Mouse (Mus musculus): ENCODE measurements around the gene Lama5.

Gene Lama5

DNA sequence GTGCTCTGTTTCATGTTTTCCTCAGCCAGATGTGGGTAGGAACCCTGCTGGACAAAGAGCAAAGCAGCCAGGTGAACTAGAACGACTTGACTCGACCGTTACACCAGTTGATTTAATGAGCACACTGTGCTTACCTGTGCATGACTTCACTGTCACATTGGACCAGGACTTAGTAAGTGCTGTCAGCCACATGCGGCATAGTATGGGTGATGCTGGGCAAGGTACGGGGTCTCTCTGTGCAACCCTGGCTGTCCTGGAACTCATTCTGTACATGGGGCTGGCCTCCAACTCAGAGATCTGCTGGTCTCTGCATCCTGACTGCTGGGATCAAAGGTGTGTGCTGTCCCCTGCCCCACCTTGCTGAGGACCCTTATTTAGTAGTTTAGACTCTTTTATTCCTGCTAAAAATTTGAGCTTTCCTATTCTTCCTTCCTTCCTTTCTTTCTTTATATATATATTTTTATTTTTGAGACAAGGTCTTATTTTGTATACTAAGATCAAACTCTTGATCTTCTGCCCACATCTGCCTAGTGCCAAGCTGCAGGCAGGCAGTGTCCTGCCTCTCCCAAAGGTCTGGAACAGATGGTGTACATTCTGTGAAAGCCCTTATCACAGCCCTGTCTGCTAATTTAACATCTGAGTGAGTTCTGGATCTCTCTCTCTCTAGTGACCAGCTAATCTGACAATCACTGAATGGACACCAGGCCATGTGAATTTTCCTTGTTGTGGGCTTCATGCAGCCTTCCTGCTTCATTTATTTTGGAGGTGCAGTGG, 29.0 kb upstream of the Lama5 start:
- peak; percentile 2 to 3 for DNase-seq

DNA sequence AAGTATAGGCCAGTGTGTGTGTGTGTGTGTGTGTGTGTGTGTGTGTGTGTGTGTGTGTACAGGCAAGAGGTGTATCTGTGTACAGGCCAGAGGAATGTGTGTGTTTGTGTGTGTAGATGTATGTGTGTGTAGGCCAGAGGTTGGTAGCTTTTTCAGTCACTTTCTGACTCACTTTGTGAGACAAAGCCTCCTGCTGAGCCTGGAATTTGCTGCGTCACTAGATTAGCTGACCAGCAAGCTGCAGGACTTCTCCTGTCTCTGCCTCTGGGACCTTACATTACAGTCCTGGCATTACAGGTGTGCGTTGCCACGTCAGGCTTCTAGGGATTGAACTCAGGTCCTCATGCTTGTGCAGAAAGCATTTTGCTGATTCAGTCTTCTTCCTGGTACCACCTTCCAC, 26.2 kb upstream of the Lama5 start:
- no peak for DNase-seq

DNA sequence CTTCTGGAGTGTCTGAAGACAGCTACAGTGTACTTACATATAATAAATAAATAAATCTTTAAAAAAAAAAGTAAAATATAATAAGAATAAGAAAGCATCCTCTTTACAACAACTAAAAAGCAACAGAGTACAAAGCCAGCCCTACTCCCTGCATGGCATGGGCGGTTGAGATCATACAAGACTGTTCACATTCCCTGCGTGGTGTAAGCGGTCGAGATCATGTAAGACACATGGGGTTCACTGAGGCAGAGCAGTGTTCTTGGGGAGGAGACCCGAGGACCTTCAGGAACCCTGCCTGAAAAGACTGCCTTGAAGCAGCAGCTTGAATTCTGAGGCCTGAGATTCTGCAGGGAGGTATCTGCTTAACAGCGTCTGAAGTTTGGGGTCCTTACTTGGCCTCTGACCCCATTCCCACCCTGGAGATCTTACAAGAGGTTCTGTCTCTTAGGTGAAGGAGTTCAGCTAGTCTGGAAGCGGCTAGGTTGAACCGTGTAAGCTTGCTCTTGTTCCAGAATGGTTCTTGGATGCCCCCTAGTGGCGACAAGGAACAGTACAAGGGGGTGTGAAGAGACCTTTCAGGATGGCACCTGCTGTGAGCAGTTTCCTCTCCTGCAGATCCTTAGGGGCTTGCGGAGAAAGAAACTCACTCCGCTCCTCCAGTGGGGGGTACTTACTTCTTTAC, 25.4 kb upstream of the Lama5 start:
- DNase-seq, result peak; percentile 79 to 87

DNA sequence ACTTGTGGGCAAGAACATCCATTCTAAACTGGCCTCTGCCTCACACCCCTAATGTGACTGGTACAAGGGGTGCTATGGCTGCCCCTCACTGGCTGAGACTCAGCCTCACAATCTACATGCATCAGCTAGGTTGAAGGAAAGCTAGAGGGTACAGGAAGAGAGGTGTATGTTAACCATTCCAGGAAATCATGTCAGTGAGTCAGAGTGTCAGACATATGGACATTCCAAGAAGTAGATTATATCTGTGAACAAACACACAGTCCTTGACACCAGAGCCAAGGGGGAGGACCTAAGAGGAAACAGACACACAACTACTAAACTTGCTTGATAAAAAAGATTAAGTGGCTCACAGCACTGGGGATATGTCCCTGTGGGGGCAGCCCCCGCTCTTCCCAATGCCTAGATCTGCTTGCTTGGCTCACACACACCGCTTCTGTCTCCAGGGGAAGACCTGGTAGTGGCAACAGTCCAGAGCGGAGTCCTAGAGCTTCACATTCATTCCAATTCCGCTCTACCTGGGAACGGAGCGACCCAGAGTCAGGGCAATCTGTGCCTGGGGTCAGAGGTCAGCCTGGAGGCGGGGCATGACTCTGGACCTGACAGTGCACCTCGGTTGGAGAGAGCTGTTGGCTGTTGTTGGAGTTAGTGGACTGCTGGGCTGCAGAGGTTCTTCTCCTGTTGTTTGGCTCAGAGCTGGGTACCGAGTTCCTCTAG, 23.4 kb upstream of the Lama5 start:
- DNase-seq, result no peak

DNA sequence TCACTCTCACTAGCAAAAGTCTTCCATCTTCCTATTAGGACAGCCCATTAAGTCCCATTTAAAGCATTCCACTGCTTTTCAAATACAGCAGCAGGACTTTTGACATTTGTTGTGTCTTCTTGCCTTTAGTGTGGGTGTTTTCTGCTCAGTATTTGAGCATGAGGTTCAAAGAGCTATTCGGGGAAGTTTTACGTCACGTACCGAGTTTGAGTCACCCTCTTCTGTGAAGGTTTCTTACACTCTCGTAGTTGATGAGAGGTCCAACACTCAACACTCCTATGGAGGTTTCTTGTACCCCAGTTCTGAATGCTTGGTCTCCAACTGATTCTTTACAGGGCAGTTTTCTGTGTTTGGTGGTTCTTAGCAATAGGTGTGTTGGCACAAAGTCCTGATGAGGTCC, 22.3 kb upstream of the Lama5 start:
- DNase-seq, result no peak

DNA sequence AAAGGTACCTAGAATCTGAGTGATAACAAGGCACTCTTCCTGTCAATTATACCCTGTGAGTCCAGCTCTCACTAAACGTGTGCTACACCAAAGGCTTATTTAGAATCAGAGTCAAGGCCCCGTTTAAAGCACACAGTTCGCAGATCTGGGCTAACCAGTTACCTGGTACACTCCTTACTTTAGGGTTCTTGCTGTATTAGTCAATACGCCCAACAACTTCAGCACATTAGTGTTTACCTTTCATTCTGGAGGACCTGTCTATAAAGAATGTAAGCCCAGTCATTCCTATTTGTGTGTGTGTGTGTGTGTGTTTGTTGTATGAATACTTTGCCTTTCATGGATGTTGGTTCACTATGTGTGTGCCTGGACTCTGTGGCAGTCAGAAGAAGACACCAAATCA, 17.4 kb upstream of the Lama5 start:
- no peak for DNase-seq

DNA sequence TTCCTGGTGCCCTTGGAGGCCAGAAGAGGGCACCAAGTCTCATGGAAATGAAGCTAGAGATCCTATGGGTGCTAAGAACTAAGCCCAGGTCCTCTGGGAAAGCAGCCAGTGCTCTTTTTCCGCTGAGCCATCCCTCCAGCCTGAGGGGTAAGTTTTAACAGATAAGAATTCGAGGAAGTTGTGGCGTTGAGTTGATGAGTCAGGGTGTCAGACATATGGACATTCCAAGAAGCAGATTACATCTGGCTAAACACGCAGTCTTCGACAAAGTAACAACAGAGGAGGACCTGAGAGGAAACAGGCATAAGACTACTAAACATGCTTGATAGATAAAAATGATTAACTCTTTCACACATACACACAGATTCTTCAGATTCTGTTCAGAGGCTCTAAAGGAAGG, 12.9 kb upstream of the Lama5 start:
- DNase-seq, result no peak

DNA sequence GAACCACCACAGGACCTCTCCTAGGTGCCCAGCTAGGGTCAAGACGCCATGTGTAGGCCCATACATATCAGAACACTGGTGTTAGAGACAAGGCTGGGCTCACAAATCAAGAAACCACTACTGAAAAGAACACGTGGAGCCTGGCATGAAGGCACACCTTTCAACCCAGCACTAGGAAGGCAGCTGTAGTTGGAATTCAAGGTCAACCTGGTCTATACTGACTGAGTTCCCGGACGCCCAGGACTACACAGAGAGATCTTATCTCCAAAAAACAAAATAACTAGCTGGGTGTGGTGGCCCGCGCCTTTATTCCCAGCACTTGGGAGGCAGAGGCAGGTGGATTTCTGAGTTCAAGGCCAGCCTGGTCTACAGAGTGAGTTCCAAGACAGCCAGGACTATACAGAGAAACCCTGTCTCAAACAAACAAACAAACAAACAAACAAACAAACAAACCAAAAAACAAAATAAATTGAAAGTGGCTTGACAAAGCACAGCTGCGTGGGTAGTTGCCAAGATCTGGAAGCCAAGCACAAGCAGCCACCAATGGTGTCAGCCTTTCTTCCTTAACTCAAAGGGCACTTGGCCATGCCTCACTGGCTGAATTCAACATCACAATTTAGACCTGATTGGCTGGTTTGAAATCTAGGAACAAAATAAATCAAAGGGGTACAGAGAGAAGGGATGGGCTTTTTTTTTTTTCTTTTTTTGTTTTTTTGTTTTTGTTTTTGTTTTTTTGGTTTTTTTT, 12.1 kb upstream of the Lama5 start:
- no peak for DNase-seq

DNA sequence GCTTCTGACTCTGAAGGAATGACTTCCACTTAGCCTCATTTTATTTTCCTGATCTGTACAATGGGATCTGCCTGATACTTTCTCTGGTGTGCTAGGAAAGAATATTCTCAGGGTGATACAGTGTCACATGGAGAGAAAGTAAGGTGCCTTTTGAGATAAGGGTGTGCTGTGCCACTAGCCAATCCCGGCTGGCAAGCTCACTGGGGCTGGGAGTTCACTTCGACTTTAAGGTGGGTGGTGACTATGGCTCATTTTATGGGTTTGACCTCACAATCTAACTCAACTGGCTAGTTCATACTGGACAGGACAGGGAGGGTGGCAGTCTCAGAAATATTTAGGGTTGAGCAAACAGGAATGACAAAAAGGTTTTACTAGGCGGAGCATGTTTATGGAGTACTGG, 11.3 kb upstream of the Lama5 start:
- DNase-seq, result no peak

DNA sequence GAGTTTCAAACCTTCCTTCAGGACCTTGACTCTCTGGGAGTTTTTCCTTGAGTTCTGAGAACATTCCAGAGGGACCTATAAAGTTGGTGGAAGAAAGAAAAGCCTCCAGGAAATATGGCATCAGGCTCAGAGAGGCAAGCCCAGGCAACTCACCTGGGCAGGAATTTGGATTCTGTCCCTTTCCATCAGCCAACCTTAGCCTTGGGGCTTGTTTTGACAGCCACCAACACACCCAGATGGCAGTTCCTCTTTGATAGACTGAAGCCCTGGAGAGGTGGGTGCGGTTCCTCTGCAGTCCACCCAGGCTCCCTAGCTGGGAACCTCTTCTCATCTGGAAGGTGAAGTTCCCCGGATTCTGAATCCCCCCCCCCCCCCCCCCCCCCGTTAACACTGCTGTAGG, 10.8 kb upstream of the Lama5 start:
- no peak for DNase-seq

DNA sequence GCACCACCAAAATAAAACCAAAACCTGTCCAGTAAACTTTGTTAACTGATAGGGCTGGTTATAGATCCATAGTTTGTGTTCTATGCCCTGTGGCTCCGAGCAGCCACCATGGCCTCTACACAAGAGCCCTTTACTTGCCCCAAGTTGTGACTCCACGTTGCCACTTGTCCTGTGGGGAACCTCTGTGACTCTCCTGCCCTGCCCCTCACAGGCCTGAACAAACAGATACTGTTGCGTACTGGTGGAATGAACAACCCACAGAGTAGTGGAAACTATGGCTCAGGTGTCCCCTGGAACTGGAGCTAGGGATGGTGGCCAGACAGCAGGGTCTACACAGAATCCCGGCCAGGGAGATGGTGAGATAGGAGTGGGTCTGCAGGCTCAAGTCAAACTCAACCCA, 10.1 kb upstream of the Lama5 start:
- DNase-seq, result no peak

DNA sequence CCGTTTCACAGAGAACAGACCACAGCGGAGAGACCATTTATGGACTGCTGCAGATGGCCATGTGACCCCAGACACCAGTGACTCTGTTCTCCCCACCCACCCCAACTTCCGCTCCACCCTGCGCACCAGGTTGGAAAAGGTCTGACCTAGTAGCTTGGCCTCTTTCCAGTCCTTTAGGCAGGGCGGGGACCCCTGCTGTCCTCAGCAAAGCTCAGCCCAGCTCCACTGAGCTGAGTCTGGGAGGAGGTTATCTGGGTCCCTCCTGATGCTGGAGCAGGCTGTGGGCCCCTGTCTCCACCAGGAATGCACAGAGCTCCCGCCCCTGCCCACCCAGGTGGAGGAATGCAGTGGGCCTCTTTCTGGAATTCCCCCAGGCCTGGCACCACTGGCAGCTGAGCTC, 9.3 kb upstream of the Lama5 start:
- no peak for DNase-seq

DNA sequence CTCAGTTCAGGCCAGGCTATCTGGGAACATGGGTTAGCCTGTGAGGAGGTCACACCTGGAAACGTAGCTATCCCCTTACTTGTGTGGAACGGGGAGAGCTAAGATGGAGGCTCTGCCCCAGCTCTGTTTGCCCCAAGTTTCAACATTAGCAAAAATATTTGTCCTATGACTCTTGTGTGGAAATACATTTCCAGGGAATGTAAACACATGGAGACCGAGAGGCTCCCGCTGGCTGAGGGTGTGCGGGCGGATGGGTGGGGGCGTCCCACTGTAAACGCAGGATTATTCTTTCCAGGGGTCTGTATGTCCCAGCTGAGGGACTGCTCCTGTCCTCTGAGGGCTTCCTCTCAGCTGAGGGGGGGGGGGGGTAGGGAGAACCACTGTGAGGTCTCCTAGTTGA, 8.7 kb upstream of the Lama5 start:
- no peak for DNase-seq

DNA sequence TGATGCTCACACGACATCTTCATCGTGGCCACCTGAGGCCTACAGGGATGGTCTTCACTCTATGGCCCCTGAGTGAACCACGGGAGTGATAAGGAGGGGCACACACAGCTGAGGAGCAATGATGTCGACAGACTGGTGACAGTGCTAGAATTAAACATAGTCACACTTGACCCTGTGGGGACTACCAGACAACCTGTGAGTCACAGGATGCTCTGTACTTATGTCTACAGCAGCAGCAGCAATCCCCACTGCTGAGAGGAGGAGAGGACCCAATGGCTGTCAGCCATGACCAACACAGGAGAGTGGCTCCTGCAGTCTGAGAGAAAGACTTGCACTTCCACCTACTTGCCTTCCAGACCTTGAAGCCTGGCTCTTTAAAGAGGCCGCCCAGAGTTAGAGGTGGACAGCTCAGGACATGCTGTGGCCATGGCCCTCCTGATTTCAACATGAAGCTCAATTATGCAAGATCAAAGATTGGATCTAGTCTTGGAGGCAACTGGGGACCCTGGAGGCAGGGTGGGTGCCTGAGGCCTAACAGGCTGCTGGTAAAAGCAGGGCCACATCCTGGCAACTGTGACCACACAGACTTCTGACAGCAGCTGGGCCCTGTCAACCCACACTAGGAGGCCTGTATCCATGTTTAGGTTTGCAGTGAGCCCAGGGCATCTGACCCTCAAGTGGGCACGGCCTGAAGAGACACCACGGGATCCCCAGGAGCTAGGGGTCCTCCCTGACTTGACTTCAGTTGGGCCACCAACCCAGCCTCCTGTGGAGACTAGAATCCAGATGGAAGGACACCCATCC, 7.6 kb upstream of the Lama5 start:
- no peak for DNase-seq

DNA sequence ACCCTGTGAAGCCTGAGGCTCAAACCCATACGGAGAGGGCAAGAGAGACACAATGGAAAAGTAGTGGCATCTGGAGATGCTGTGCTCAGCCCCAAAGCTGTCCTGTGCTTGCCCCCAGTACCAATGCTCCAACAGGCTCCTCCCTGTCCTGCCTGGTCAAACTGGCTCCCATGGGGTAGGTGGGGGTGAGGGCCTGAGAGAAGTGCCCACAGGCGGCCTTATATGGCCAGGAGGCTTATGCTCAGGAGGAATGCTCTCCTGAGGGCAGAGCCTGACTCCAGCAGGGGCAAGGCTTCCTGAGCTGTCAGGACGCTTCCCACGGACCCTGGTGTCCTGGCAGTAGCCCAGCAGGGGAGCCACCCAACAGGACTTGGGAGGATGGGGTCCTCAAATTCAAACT, 4.8 kb upstream of the Lama5 start:
- DNase-seq, result no peak

DNA sequence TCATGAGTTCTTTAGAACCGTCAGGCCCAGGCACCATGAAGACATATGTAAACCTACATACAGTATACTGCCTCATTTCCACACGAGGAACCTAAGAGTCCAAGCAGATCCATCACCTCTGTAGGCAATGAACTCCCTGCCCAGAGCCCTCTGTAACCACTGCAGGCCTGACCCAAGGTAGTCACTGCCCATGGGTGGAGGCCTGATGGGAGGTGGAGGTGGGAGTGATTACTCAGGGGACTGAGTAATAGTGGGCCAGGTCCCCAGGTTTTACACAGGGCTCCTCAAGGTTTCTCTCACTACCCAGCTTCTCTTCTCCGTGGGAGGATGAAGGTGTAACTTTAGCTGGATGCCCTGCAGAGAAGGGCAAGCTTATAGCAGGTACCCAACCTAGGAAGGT, 3.5 kb upstream of the Lama5 start:
- no peak for DNase-seq

DNA sequence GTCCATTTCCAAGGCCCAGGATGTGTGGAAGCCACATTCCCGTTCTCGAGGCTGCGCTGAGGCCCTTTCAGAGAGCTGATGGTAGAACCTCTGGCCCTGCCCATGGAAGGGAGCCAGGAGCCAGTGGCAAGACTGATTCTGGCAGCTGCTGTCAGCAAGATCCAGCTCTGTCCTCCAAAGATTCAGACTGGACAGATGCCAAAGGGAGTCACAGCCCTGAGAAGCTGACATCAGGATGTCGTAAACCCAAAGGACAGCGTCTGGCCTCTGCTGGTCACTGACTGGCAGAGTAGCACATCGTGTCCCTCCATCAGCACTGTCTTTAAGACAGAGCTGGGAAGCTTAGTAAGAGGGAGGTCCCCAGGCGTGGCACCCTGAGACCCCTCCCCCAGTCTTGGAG, 2.9 kb upstream of the Lama5 start:
- no peak for DNase-seq

DNA sequence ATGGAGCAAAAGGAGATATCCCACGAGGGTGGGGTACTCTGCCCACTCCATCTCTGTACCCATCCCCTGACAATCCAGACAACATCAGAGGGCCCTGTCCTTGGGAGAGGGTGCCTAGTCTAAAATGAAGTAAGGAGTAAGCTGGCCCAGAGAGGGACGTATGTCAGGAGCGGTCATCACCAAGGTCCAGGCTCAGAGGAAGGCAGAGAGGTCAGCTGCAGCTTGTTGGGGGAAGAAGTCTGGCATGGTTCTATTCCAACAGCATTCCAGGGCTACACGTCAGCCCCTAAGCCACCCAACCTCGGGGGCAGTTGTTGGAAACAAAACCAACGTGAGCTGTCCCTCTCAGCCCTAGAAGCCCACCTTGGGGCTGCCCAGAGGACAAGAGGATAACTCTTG, 2.4 kb upstream of the Lama5 start:
- no peak for DNase-seq

DNA sequence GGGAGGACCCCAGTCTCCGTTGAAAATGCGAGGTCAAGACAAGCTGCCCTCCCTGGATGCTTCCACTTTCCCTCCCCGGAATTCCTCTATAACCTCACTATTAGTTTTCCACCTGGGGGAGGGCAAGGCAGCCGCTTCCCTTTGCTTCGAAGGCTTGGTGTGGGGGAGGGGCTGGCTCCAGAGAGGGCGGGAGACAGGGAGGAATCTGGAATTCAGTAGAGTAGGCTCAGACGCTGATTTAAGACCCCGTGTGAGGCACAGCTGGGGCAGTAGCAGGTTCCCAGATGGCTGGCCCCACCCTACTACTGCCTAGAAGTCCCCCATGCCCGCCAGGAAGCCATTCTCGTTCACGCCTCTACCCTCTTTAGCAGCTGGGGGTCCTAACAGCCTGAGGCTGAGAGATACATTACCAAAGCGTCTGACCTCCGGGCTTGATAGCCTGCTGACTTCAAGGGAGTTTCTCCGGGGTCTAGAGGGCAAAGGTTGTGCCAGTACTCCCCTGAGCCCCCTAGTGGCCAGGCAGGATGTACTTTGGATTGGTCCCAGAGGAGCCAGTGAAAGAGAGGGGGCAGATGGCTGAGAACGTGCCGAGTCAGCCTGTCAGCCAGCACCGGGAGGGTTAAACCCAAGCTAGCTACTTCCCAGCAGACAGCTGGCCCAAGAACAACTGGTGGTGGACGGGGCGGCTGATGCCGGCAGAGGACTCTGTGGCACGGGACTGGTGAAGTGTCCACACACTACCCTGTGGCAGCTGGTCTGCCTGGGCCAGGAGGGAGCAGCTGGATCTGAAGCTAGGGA, 1.8 kb upstream of the Lama5 start:
- DNase-seq, result peak; percentile 47 to 68

DNA sequence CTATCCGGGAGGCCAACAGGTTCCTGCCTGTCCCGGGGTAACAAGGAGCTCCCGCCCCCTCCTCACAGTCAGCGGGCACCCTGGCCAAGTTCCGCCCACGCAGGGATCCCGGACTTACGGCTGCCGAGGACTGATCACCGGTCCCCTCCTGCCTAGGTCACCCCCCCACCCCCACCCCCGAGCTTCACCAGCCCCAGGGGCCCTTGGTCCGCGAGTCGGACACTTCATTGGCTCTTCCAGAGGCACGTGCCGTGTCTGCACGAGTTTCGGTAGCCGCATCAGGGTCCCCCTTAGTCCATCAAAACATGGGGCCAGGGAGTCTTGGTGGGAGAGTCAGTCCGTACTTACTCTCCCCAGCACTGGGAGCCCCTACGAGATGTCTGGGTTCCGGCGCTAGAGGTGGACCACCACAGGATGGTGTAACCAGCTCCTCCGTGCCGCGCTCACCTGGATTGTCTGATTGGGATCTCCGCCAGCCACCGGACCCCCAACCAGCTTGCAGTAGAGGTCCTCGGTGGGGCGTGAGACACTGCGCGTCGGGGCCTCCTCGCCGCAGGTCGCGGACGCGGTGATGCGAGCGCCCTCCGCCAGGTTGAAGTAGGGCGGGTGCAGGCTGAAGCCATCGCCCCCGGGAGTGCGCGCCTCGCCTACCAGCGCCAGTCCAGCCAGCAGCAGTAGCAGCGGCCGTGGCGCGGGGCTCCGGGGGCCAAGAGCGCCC, 456 bp downstream of the Lama5 start:
- peak; percentile 53 to 55 for DNase-seq

DNA sequence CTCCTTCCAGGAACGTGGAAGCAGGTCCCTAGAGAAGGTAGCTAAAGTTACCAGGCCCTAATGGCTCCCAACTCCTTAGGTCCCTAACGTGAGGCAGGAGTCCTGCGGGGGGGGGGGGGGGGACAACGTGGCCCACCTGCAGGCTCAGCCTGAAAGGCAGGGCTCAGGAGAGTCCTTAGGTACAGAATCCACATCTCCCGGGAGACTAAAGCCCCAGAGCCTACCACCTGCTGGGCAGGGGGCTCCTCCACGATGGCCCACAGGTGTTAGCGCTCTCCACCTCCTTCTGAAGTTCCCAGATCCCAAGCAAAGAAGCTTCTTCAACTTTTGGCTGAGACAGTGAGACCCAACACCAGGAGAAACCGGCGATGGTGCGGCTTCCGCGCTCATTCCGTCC, 1.0 kb downstream of the Lama5 start:
- DNase-seq, result no peak
